Mouse (Mus musculus) adrenal gland, postnatal 4 days (tissue): ENCODE measurements at regions not wholly inside any gene's neighbourhood (a gene's known extent, or its start where the extent isn't known, plus 50 kb on each side); places are given as distances from the start of the nearest gene placed in this dataset.
"Not testable (repeated sequence)": the region's sequence is repeated elsewhere in the genome, so short reads cannot be mapped to it uniquely, and the experiment has no call there.

Experiments used
- DNase-seq, 2 experiments: peaks; one replicate each; pipeline ENCODE4 v3.0.0; 2021 to 2022; ENCODE audit warnings: low spot score in 2 of 2, mixed read lengths in 2 of 2

GRCm38 (mm10) chr2:171985813-171986572 is 57.3 kb downstream of the Cbln4 start:
- no peak for DNase-seq

- peak in 1 of 2 experiments; percentile 23 for DNase-seq
These were observed 73.9 kb downstream of the Cbln4 start for GRCm38 (mm10) chr2:171969311-171969905.

- DNase-seq: no peak
These were observed 96.6 kb downstream of the Cbln4 start for GRCm38 (mm10) chr2:171946569-171947250.

- no peak for DNase-seq
These were observed 100.6 kb downstream of the Cbln4 start for GRCm38 (mm10) chr2:171942671-171943070.

- DNase-seq: no peak
These were observed 107.5 kb downstream of the Cbln4 start for GRCm38 (mm10) chr2:171935646-171936325.

- DNase-seq: no peak
These were observed 122.3 kb downstream of the Cbln4 start for GRCm38 (mm10) chr2:171920960-171921359.

GRCm38 (mm10) chr2:171887306-171887705 is 156.0 kb downstream of the Cbln4 start:
- no peak for DNase-seq

GRCm38 (mm10) chr2:171879238-171879960 is 163.9 kb downstream of the Cbln4 start:
- DNase-seq: not testable (repeated sequence)

- DNase-seq: no peak
These were observed 175.7 kb downstream of the Cbln4 start for GRCm38 (mm10) chr2:171867550-171867949.

GRCm38 (mm10) chr2:171864376-171864965 is 178.8 kb downstream of the Cbln4 start:
- DNase-seq: no peak

- DNase-seq: no peak
These were observed 180.6 kb downstream of the Cbln4 start for GRCm38 (mm10) chr2:171862626-171863025.

GRCm38 (mm10) chr2:171858894-171859293 is 184.4 kb downstream of the Cbln4 start:
- no peak for DNase-seq

- no peak for DNase-seq
These were observed 186.8 kb downstream of the Cbln4 start for GRCm38 (mm10) chr2:171856491-171856890.

- no peak for DNase-seq
These were observed 196.3 kb downstream of the Cbln4 start for GRCm38 (mm10) chr2:171846826-171847492.

- no peak for DNase-seq
These were observed 203.1 kb downstream of the Cbln4 start for GRCm38 (mm10) chr2:171840058-171840713.

- no peak for DNase-seq
These were observed 221.1 kb downstream of the Cbln4 start for GRCm38 (mm10) chr2:171822156-171822555.

GRCm38 (mm10) chr2:171818504-171818903 is 224.8 kb downstream of the Cbln4 start:
- DNase-seq: no peak

- DNase-seq: no peak
These were observed 226.4 kb downstream of the Cbln4 start for GRCm38 (mm10) chr2:171816685-171817419.

- no peak for DNase-seq
These were observed 230.6 kb downstream of the Cbln4 start for GRCm38 (mm10) chr2:171812701-171813100.
